Mouse (Mus musculus) G1E (cell line): Measurements from ENCODE around the gene Mef2d.

Source experiments
- CTCF ChIP-seq: IDR thresholded peaks from 2 replicates; pipeline ENCODE4 v1.5.1; 2012; ENCODE audit warnings: low read depth, low read length, inconsistent platforms, mixed read lengths
- GATA1 ChIP-seq: IDR thresholded peaks from 2 replicates; pipeline ENCODE4 v1.6.1; 2012; ENCODE audit warnings: borderline replicate concordance, low read length, inconsistent platforms, mixed read lengths
- TAL1 ChIP-seq: conservative IDR thresholded peaks from 2 replicates; pipeline ENCODE4 v1.6.1; 2012; ENCODE audit warnings: low read depth, low read length, inconsistent platforms, mixed read lengths

- TF ChIP-seq TAL1 (no peak), GATA1 (no peak), CTCF (no peak)
Measured at GRCm38 (mm10) chr3:88216116-88216515, 73.9 kb downstream of the Mef2d start.
